Mouse (Mus musculus) CH12F3 (cell line): ENCODE results near the gene Sgtb.

Source experiments
- in situ Hi-C: fragments of 300-500 bp; cut with MboI; formaldehyde crosslinking; loops from 2 replicates; pipeline ENCODE4 v1.14.3; 2020; ENCODE audit warnings: low sequenced_read_pairs

The Sgtb gene

GRCm38 (mm10) chr13:104109288-104109815 is at the start of gene Sgtb, which contains the start of gene Nln:
Gene Sgtb, plus strand, starts transcription at chr13:104109741.
Gene Nln, minus strand, starts transcription at chr13:104109614.
- in situ Hi-C loops = no loop called here

- in situ Hi-C loops = no loop called here
These were observed 49.3 kb upstream of the Sgtb start for GRCm38 (mm10) chr13:104060231-104060630.

- in situ Hi-C loops = no loop called here
These were observed 47.4 kb upstream of the Sgtb start for GRCm38 (mm10) chr13:104061975-104062750.

- in situ Hi-C loops = no loop called here
These were observed 46.5 kb upstream of the Sgtb start for GRCm38 (mm10) chr13:104063061-104063460.

GRCm38 (mm10) chr13:104065649-104066347 is 43.7 kb upstream of the Sgtb start:
- in situ Hi-C loops = no loop called here

- in situ Hi-C loops = no loop called here
These were observed 40.3 kb upstream of the Sgtb start for GRCm38 (mm10) chr13:104069216-104069615.

GRCm38 (mm10) chr13:104070703-104071102 is 38.8 kb upstream of the Sgtb start:
- in situ Hi-C loops = no loop called here

GRCm38 (mm10) chr13:104072351-104072750 is 37.2 kb upstream of the Sgtb start:
- in situ Hi-C loops = no loop called here

GRCm38 (mm10) chr13:104074230-104074629 is 35.3 kb upstream of the Sgtb start:
- in situ Hi-C loops = no loop called here

- in situ Hi-C loops = no loop called here
These were observed 34.8 kb upstream of the Sgtb start for GRCm38 (mm10) chr13:104074731-104075130.

GRCm38 (mm10) chr13:104076993-104077392 is 32.5 kb upstream of the Sgtb start:
- in situ Hi-C loops = no loop called here

- in situ Hi-C loops = no loop called here
These were observed 27.0 kb upstream of the Sgtb start for GRCm38 (mm10) chr13:104082504-104082903.

GRCm38 (mm10) chr13:104084600-104084999 is 24.9 kb upstream of the Sgtb start:
- in situ Hi-C loops = no loop called here

GRCm38 (mm10) chr13:104089387-104089786 is 20.2 kb upstream of the Sgtb start:
- in situ Hi-C loops = no loop called here

GRCm38 (mm10) chr13:104091734-104092133 is 17.8 kb upstream of the Sgtb start:
- in situ Hi-C loops = no loop called here

- in situ Hi-C loops = no loop called here
These were observed 14.8 kb upstream of the Sgtb start for GRCm38 (mm10) chr13:104094531-104095385.

GRCm38 (mm10) chr13:104095955-104096354 is 13.6 kb upstream of the Sgtb start:
- in situ Hi-C loops = no loop called here

GRCm38 (mm10) chr13:104097190-104097589 is 12.4 kb upstream of the Sgtb start:
- in situ Hi-C loops = no loop called here

- in situ Hi-C loops = no loop called here
These were observed 9.1 kb upstream of the Sgtb start for GRCm38 (mm10) chr13:104100416-104100815.

GRCm38 (mm10) chr13:104101606-104102235 is 7.8 kb upstream of the Sgtb start:
- in situ Hi-C loops = no loop called here
